Mouse (Mus musculus) heart, adult 2 months (tissue): ENCODE results near the gene Snrnp25. TPM values are rescaled to one million over a fixed set of nuclear protein-coding genes. Genes with fewer than 3 reads are reported as not detected.

Experiments
- DNase-seq, 2 experiments: peaks; one replicate each; pipeline ENCODE4 v3.0.0; 2021
- H3K27ac ChIP-seq: fragments of 200-600 bp; 2 replicates; pipeline ENCODE4 v1.8.1; 2022
- H3K27me3 ChIP-seq: fragments of 200-500 bp; 2 replicates; pipeline ENCODE4 v1.6.1; 2012; ENCODE audit warnings: mild to moderate bottlenecking, low read length, inconsistent platforms, mixed read lengths; ENCODE audit not compliant: control insufficient read depth, insufficient read depth
- H3K36me3 ChIP-seq: fragments of 200-500 bp; 2 replicates; pipeline ENCODE4 v1.6.1; 2012; ENCODE audit warnings: low read length, inconsistent platforms; ENCODE audit not compliant: control insufficient read depth, insufficient read depth
- H3K4me1 ChIP-seq: fragments of 200-500 bp; 2 replicates; pipeline ENCODE4 v1.6.1; 2011; ENCODE audit warnings: low read length; ENCODE audit not compliant: control insufficient read depth, insufficient read depth
- H3K4me3 ChIP-seq: fragments of 200-600 bp; 2 replicates; pipeline ENCODE4 v1.8.1; 2022
- H3K79me2 ChIP-seq: fragments of 200-500 bp; replicated peaks from 2 replicates; pipeline ENCODE4 v1.6.1; 2012; ENCODE audit warnings: mild to moderate bottlenecking, inconsistent platforms, low read length, moderate library complexity, mixed read lengths; ENCODE audit not compliant: control insufficient read depth, insufficient read depth
- H3K9ac ChIP-seq: fragments of 200-500 bp; 2 replicates; pipeline ENCODE4 v1.6.1; 2012; ENCODE audit warnings: low read depth, mild to moderate bottlenecking, control low read depth, inconsistent platforms, low read length, mixed read lengths
- CTCF ChIP-seq: fragments of 200-600 bp; IDR thresholded peaks from 2 replicates; pipeline ENCODE4 v1.8.1; 2022; ENCODE audit warnings: antibody characterized with exemption, mild to moderate bottlenecking, moderate library complexity
- EP300 ChIP-seq: fragments of 200-500 bp; IDR thresholded peaks from 2 replicates; pipeline ENCODE4 v1.6.1; 2011; ENCODE audit warnings: low read depth, low read length, control low read depth; ENCODE audit not compliant: insufficient read depth
- POLR2A ChIP-seq: fragments of 200-500 bp; IDR thresholded peaks from 2 replicates; pipeline ENCODE4 v1.6.1; 2011; ENCODE audit warnings: mild to moderate bottlenecking, low read depth, low read length, control low read depth; ENCODE audit not compliant: insufficient read depth
- WGBS: fragments of 180-500 bp; shearing (Covaris S2); methylation state at CpG from one replicate; pipeline ENCODE4 v1.1.7; 2018; 5-methylcytosine and 5-hydroxymethylcytosine counted together
- intact Hi-C: fragments of 180-260 bp; cut with DNase I; formaldehyde crosslinking; loops from one replicate; pipeline ENCODE4 v1.15.1; 2025
- polyA plus RNA-seq: library from polyadenylated mRNA; depleted of rRNA; stranded (reverse); fragments of >200 nt; gene quantifications from 2 replicates; pipeline ENCODE4 v1.2.3, GENCODE M21; 2012
- total RNA-seq, 2 experiments: library from RNA; stranded (reverse); gene quantifications; 2 replicates each; pipeline ENCODE4 v1.2.3; 2021

The Snrnp25 gene
- total and polyA plus RNA-seq, 3 experiments: 10.0 to 13.3 (median 11.8) TPM

DNA sequence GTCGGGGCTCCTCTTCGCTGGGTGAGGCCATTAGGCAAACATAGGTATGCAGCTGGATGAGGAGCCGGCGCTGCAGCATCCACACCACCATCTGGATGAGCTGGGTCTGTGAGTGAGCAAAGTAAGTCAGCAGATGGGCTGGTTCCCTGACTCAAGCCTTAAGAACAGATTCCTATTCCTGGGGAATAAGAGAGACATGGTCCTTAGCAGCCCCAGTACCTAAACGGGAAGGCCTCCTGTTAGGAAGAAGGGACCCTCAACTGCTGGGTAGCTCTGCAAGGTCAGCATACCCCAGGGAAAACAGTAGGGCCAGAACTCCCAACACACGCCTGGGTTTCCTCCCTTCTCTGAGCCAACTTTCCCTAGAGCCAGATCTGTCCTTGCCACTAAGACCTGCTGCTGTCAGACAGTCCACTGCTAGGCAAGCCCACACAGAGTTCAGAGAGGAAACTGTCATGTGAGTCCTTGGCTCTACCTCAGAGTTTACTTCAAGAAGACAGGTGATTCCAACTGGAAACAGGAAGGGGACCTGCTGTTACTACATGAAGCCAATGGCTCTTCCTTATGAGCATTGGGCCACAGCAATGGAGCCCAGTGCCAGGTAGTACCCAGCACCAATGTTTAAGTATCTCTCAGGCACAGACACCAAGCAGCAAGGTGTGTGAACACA, 29.7 kb downstream of the Snrnp25 start:
- no peaks in the 10 kb centered on the region for H3K79me2 ChIP-seq
- H3K4me1 ChIP-seq: peaks cover 6% of the 10 kb centered on the region
- intact Hi-C loops: loop anchor here (5.0 kb wide), 1 partner anchor 52 kb away; the partner anchor contains the start of gene Hbq1b
- H3K27ac ChIP-seq: peak overlapping the region; percentile 23; the same call in 1 of the 2 replicates
- no peaks in the 10 kb centered on the region for H3K27me3 ChIP-seq
- no peak overlapping the region for H3K9ac ChIP-seq
- TF ChIP-seq POLR2A (no peak), EP300 (no peak), CTCF (no peak)
- H3K36me3 ChIP-seq: no peaks in the 10 kb centered on the region
- DNase-seq: no peak
- 73% methylated on average over 6 of the region's 6 CpGs for WGBS
- H3K4me3 ChIP-seq: no peak overlapping the region

DNA sequence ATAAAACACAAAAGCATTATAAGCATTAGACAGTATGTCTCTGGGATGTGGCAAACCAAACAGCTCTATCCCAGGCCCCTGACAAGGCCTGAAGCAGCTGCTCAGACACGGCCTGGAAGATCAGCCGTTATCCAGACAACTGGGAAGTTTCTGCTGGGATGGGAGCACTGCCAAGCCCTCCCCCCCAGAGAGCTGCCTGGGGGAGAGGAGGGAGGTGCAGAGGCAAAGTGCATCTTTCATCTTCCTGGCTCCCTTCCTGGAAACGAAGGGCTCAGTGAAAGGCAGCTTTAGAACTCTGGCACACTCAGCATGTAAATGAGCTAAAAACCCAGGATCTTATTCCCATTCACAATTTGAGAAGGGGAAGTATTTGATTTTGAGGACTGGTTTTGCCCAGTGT, 30.4 kb downstream of the Snrnp25 start:
- 12% methylated on average over 3 of the region's 3 CpGs for WGBS
- intact Hi-C loops: loop anchor here (5.0 kb wide), 1 partner anchor 52 kb away; the partner anchor contains the start of gene Hbq1b
- H3K4me3 ChIP-seq: no peak overlapping the region
- no peaks in the 10 kb centered on the region for H3K27me3 ChIP-seq
- no peak overlapping the region for H3K9ac ChIP-seq
- peaks cover 6% of the 10 kb centered on the region for H3K4me1 ChIP-seq
- DNase-seq: peak; percentile 76 to 77
- H3K27ac ChIP-seq: no peak overlapping the region; the same call in 1 of the 2 replicates
- TF ChIP-seq CTCF: no peak
- TF ChIP-seq EP300: no peak
- no peak for TF ChIP-seq POLR2A
- H3K79me2 ChIP-seq: no peaks in the 10 kb centered on the region
- no peaks in the 10 kb centered on the region for H3K36me3 ChIP-seq

DNA sequence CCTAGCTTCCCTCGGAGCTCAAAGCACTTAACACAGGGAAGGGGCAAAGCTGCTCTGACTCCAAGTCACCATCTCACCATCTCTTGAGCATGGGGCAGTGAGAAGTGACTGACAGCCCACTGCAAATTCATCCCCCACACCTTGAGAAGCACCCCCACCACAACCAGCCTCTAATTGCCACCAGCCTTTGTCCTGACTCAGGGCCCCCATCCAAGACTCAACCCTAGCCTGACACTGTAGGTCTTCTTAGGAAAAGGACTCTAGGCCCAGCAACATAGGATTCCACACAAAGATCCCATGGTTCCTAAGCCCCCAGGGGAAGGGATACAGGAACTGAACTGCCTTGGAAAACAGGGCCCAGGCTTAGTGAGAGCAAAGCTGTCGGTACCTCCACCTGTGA, 30.9 kb downstream of the Snrnp25 start:
- no peak overlapping the region; the same call in 1 of the 2 replicates for H3K9ac ChIP-seq
- H3K27ac ChIP-seq: no peak overlapping the region
- peaks cover 6% of the 10 kb centered on the region for H3K4me1 ChIP-seq
- WGBS: 58% methylated on average over 2 of the region's 2 CpGs
- H3K4me3 ChIP-seq: no peak overlapping the region
- no peak for DNase-seq
- H3K79me2 ChIP-seq: no peaks in the 10 kb centered on the region
- intact Hi-C loops: loop anchor here (5.0 kb wide), 1 partner anchor 51 kb away; the partner anchor contains the start of gene Hbq1b
- H3K27me3 ChIP-seq: no peaks in the 10 kb centered on the region
- TF ChIP-seq CTCF (no peak), POLR2A (no peak), EP300 (no peak)
- no peaks in the 10 kb centered on the region for H3K36me3 ChIP-seq

DNA sequence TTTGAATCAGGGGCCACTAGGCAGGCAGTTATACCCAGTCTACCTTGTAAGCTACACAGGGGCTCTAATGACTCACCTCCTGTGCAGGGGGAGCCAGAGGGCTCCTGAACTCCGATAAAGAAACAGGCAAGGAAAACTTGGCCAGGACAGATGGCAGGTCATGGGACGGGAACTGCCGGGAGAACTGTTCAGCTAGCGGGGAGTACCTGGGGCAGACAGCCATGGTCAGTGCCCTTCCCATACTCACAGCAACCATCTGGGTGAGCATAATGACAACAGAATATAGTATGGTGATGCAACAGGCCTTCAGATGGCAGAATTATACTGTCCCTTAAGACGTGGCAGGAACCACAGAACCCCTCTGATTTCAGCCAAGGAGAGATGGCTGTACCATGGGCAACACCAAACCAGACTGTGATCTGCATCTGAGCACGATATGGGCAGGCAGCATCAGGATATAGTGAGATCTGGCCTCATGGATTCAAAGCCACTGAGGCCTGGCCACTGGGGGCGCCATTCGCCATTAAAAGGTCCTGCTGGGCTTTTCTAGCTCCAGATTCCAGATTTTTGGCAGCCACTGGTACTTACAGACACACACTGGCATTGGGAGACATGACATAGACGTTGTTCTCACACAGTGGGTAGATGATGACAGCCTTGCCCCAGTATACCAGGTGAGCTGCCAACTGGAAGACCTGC, 31.6 kb downstream of the Snrnp25 start:
- peak; percentile 48 to 69 for DNase-seq
- 50% methylated on average over 9 of the region's 9 CpGs for WGBS
- H3K9ac ChIP-seq: no peak overlapping the region

DNA sequence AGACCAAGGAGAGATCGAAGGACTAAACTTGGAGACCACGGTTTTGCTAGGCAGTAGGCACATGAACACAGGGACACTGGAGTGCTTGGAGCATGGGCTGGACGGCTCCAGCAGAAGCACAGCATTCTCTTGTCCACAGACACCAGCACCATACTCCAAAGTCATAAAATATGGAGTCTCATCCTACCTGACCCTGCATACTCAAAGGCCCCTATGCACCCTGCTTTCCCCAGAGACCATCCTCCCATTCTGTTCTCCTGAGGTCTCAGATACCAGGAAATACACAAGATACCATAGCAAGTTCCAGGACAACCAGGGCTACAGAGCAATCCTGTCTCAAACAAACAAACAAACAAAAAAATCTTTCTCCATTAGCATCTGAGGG, 32.2 kb downstream of the Snrnp25 start:
- H3K27ac ChIP-seq: no peak overlapping the region
- H3K4me1 ChIP-seq: peaks cover 6% of the 10 kb centered on the region
- no peaks in the 10 kb centered on the region for H3K27me3 ChIP-seq
- no peak overlapping the region for H3K4me3 ChIP-seq
- TF ChIP-seq EP300 (no peak), POLR2A (no peak), CTCF (no peak)
- DNase-seq: no peak
- intact Hi-C loops: loop anchor here (5.0 kb wide), 1 partner anchor 50 kb away; the partner anchor contains the start of gene Hbq1b
- H3K79me2 ChIP-seq: no peaks in the 10 kb centered on the region
- WGBS: 84% methylated on average over 3 of the region's 3 CpGs
- no peak overlapping the region for H3K9ac ChIP-seq
- H3K36me3 ChIP-seq: no peaks in the 10 kb centered on the region

More for the DNA sequence above, 31.6 kb downstream of the Snrnp25 start:
- TF ChIP-seq POLR2A (no peak), CTCF (peak; percentile 82), EP300 (no peak)
- peaks cover 6% of the 10 kb centered on the region for H3K4me1 ChIP-seq
- H3K36me3 ChIP-seq: no peaks in the 10 kb centered on the region
- H3K27ac ChIP-seq: no peak overlapping the region
- H3K79me2 ChIP-seq: no peaks in the 10 kb centered on the region
- intact Hi-C loops: loop anchor here (5.0 kb wide), 1 partner anchor 50 kb away; the partner anchor contains the start of gene Hbq1b
- H3K27me3 ChIP-seq: no peaks in the 10 kb centered on the region
- no peak overlapping the region for H3K4me3 ChIP-seq
